ENCODE assay signal across 28 mouse cellular contexts in genomic region chr15:68582177-68582576, GRCm38 (mm10).
"Had no signal": no experiment of that assay in that cellular context is flagged by ENCODE, and none has a peak within 500 bp of the region (broad histone marks: within the 10 kb centered on the region; RNA-seq: fewer than 3 reads in every experiment).

No protein-coding gene starts in this region.

- DNase-seq: cerebellum, adult 8-10 months; cerebellum, adult 9-10 months; cerebellum, adult 9-11 months; cerebellum, postnatal 10 days; cerebellum, postnatal 14 days; cerebellum, postnatal 25 days; cerebellum, postnatal 36 days; embryo, embryonic 11 days; forebrain, postnatal 0 days; gastrocnemius, postnatal 10 days; gastrocnemius, postnatal 14 days; gastrocnemius, postnatal 25 days; gastrocnemius, postnatal 36 days; heart, adult 11 months; heart, adult 18-20 months; heart, adult 2 months had no signal

- H3K27ac ChIP-seq: embryonic facial prominence, embryonic 10.5 days; embryonic facial prominence, embryonic 12.5 days; embryonic facial prominence, embryonic 13.5 days; embryonic facial prominence, embryonic 15.5 days; forebrain, embryonic 10.5 days; forebrain, embryonic 12.5 days; forebrain, embryonic 13.5 days; forebrain, embryonic 15.5 days; heart, adult 2 months; heart, embryonic 10.5 days had no signal

- H3K4me3 ChIP-seq: embryonic facial prominence, embryonic 10.5 days; embryonic facial prominence, embryonic 12.5 days; embryonic facial prominence, embryonic 13.5 days; embryonic facial prominence, embryonic 15.5 days; erythroblast, embryonic 14.5 days; forebrain, embryonic 10.5 days; forebrain, embryonic 12.5 days; forebrain, embryonic 13.5 days; forebrain, embryonic 15.5 days; heart, adult 2 months; heart, embryonic 10.5 days had no signal

- ATAC-seq: forebrain, embryonic 13.5 days; forebrain, embryonic 14.5 days; forebrain, embryonic 15.5 days; forebrain, embryonic 16.5 days; forebrain, postnatal 0 days had no signal
